ENCODE assay signal across 8 mouse cellular contexts in genomic region chr6:113342297-113342696, GRCm38 (mm10). TPM values are rescaled to one million over a fixed set of nuclear protein-coding genes. Genes with fewer than 3 reads are reported as not detected.
DNase-seq lines count a peak whose midpoint lies in the region; ATAC-seq and TF ChIP-seq lines count a peak whose summit lies in the region.

No protein-coding gene starts in this region.

- TF ChIP-seq CTCF in forebrain, postnatal 0 days (IDR thresholded peaks at IDR 0.05; ENCODE audit: low read depth), result no peak
- no peak for TF ChIP-seq CTCF in liver, postnatal 0 days (IDR thresholded peaks at IDR 0.05; ENCODE audit: low read depth)

- no peaks in the 10 kb centered on the region for H3K27me3 ChIP-seq in kidney, embryonic 15.5 days
- no peaks in the 10 kb centered on the region for H3K27me3 ChIP-seq in forebrain, postnatal 0 days (ENCODE audit: insufficient read depth, low read length)
- no peaks in the 10 kb centered on the region for H3K27me3 ChIP-seq in liver, postnatal 0 days (ENCODE audit: insufficient read depth, low read length)

- no peaks in the 10 kb centered on the region for H3K9me3 ChIP-seq in kidney, embryonic 15.5 days (replicated peaks)
- no peaks in the 10 kb centered on the region for H3K9me3 ChIP-seq in forebrain, postnatal 0 days (ENCODE audit: low read length)
- no peaks in the 10 kb centered on the region for H3K9me3 ChIP-seq in liver, postnatal 0 days (ENCODE audit: low read length)

- H3K4me3 ChIP-seq in kidney, embryonic 15.5 days (replicated peaks), result peak overlapping the region; percentile 77
- H3K4me3 ChIP-seq in forebrain, postnatal 0 days (ENCODE audit: low read depth, low read length), result peak overlapping the region; percentile 55; the same call in 1 of the 2 replicates
- no peak overlapping the region for H3K4me3 ChIP-seq in liver, postnatal 0 days (ENCODE audit: low read depth, low read length)

- DNase-seq in kidney, postnatal 25 days, result no peak
- peak; percentile 33 for DNase-seq in forebrain, postnatal 0 days
- DNase-seq in liver, postnatal 0 days, result no peak
- no peak for DNase-seq in Muller cell, postnatal 12 days (ENCODE audit: inconsistent ontology term)
- DNase-seq in urinary bladder, adult 2 months (ENCODE audit: low spot score), result no peak

- ATAC-seq in kidney, embryonic 15.5 days (replicated peaks; ENCODE audit: low FRiP score), result peak; percentile 26; the same call in 1 of the 2 replicates
- 0 out of 2 replicates have a peak, but pooled peaks have one; percentile 19 for ATAC-seq in common myeloid progenitor, adult 5-6 weeks (replicated peaks; ENCODE audit: low read depth, poor library complexity, severe bottlenecking)
- ATAC-seq in forebrain, postnatal 0 days, result peak; percentile 49
- no peak for ATAC-seq in liver, postnatal 0 days
- no peak for ATAC-seq in CD4-positive, CD25-positive, alpha-beta regulatory T cell, adult 4 months

- peaks cover 34% of the 10 kb centered on the region for H3K4me1 ChIP-seq in kidney, embryonic 15.5 days
- peaks cover 22% of the 10 kb centered on the region; the same call in 1 of the 2 replicates for H3K4me1 ChIP-seq in forebrain, postnatal 0 days (ENCODE audit: insufficient read depth)
- H3K4me1 ChIP-seq in liver, postnatal 0 days (ENCODE audit: insufficient read depth), result peaks cover 21% of the 10 kb centered on the region

- TF ChIP-seq EP300 in liver, postnatal 0 days (IDR thresholded peaks at IDR 0.05; ENCODE audit: low read depth), result no peak

- peaks cover 39% of the 10 kb centered on the region for H3K36me3 ChIP-seq in kidney, embryonic 15.5 days
- peaks cover 24% of the 10 kb centered on the region for H3K36me3 ChIP-seq in forebrain, postnatal 0 days (ENCODE audit: insufficient read depth)
- H3K36me3 ChIP-seq in liver, postnatal 0 days (replicated peaks; ENCODE audit: insufficient read depth, low read length), result 0 out of 2 replicates have a peak, but pooled peaks cover 5% of the 10 kb centered on the region

- peak overlapping the region; percentile 21; the same call in 1 of the 2 replicates for H3K9ac ChIP-seq in kidney, embryonic 15.5 days
- H3K9ac ChIP-seq in forebrain, postnatal 0 days, result peak overlapping the region; percentile 25; the same call in 1 of the 2 replicates
- no peak overlapping the region for H3K9ac ChIP-seq in liver, postnatal 0 days (replicated peaks)

- H3K27ac ChIP-seq in kidney, embryonic 15.5 days, result peak overlapping the region; percentile 80
- H3K27ac ChIP-seq in forebrain, postnatal 0 days (ENCODE audit: low read depth, low read length), result peak overlapping the region; percentile 66
- H3K27ac ChIP-seq in liver, postnatal 0 days (ENCODE audit: low read depth), result no peak overlapping the region

- 19% methylated on average over 4 of the region's 7 CpGs for WGBS in kidney, embryonic 15.5 days
- WGBS in forebrain, postnatal 0 days, result 37% methylated on average over 4 of the region's 7 CpGs
- 60% methylated on average over 5 of the region's 7 CpGs for WGBS in liver, postnatal 0 days (ENCODE audit: insufficient replicate concordance)

- H3K4me2 ChIP-seq in kidney, embryonic 15.5 days, result peak overlapping the region; percentile 90
- H3K4me2 ChIP-seq in forebrain, postnatal 0 days (ENCODE audit: low read depth), result peak overlapping the region; percentile 82
- peak overlapping the region; percentile 34; the same call in 1 of the 2 replicates for H3K4me2 ChIP-seq in liver, postnatal 0 days (ENCODE audit: low read depth, low read length)

RNA-seq across cellular contexts. Expression of gene Camk1, which starts 1.5 kb away (rescaled TPM):
- polyA plus RNA-seq in kidney, embryonic 15.5 days (2015; fragmentation: Nextera tagmentation; extraction: Ambion mirVana), result 103 and 111 TPM in 2 replicates
- 29.9 and 41.3 TPM in 2 replicates for total RNA-seq in common myeloid progenitor, adult 5-6 weeks (2017)
- 119 and 131 TPM in 2 replicates for total RNA-seq in forebrain, postnatal 0 days (2014; rRNA removed)
- polyA plus RNA-seq in forebrain, postnatal 0 days (2015; fragmentation: Nextera tagmentation; extraction: Ambion mirVana), result 107 and 118 TPM in 2 replicates
- 17.9 and 18.1 TPM in 2 replicates for polyA plus RNA-seq in liver, postnatal 0 days (2015; fragmentation: Nextera tagmentation; extraction: Ambion mirVana)
- 1 to 10 TPM; 2.2 to 2.9 TPM for polyA plus RNA-seq in CD4-positive, CD25-positive, alpha-beta regulatory T cell, adult 4 months (2017; shearing (Covaris generic))
- polyA plus RNA-seq in urinary bladder, adult 2 months (2012; rRNA removed), result 71.5 and 80.8 TPM in 2 replicates

RNA-seq across cellular contexts. Expression of gene Ogg1, which starts 15.5 kb away (rescaled TPM):
- polyA plus RNA-seq in kidney, embryonic 15.5 days (2015; fragmentation: Nextera tagmentation; extraction: Ambion mirVana), result 13.8 and 18.7 TPM in 2 replicates
- 10.2 and 11.7 TPM in 2 replicates for total RNA-seq in common myeloid progenitor, adult 5-6 weeks (2017)
- 11.9 and 13.5 TPM in 2 replicates for total RNA-seq in forebrain, postnatal 0 days (2014; rRNA removed)
- polyA plus RNA-seq in forebrain, postnatal 0 days (2015; fragmentation: Nextera tagmentation; extraction: Ambion mirVana), result 10.1 and 10.5 TPM in 2 replicates
- 3.8 and 4.2 TPM in 2 replicates for polyA plus RNA-seq in liver, postnatal 0 days (2015; fragmentation: Nextera tagmentation; extraction: Ambion mirVana)
- polyA plus RNA-seq in CD4-positive, CD25-positive, alpha-beta regulatory T cell, adult 4 months (2017; shearing (Covaris generic)), result 10 to 100 TPM; 15.9 to 26.2 TPM
- 16.3 and 19.1 TPM in 2 replicates for polyA plus RNA-seq in urinary bladder, adult 2 months (2012; rRNA removed)

RNA-seq across cellular contexts. Expression of gene Brpf1, which starts 35.4 kb away (rescaled TPM):
- 19.2 and 20.4 TPM in 2 replicates for polyA plus RNA-seq in kidney, embryonic 15.5 days (2015; fragmentation: Nextera tagmentation; extraction: Ambion mirVana)
- total RNA-seq in common myeloid progenitor, adult 5-6 weeks (2017), result 27.5 and 35.7 TPM in 2 replicates
- 27.5 and 30.7 TPM in 2 replicates for total RNA-seq in forebrain, postnatal 0 days (2014; rRNA removed)
- polyA plus RNA-seq in forebrain, postnatal 0 days (2015; fragmentation: Nextera tagmentation; extraction: Ambion mirVana), result 9.8 and 10.9 TPM in 2 replicates
- 4.1 and 4.8 TPM in 2 replicates for polyA plus RNA-seq in liver, postnatal 0 days (2015; fragmentation: Nextera tagmentation; extraction: Ambion mirVana)
- 10 to 100 TPM; 11.7 to 12.0 TPM for polyA plus RNA-seq in CD4-positive, CD25-positive, alpha-beta regulatory T cell, adult 4 months (2017; shearing (Covaris generic))
- 18.3 and 19.7 TPM in 2 replicates for polyA plus RNA-seq in urinary bladder, adult 2 months (2012; rRNA removed)

RNA-seq across cellular contexts. Expression of gene Tada3, which starts 35.4 kb away (rescaled TPM):
- 56.7 and 62.1 TPM in 2 replicates for polyA plus RNA-seq in kidney, embryonic 15.5 days (2015; fragmentation: Nextera tagmentation; extraction: Ambion mirVana)
- 20.7 and 33.1 TPM in 2 replicates for total RNA-seq in common myeloid progenitor, adult 5-6 weeks (2017)
- total RNA-seq in forebrain, postnatal 0 days (2014; rRNA removed), result 28.5 and 34.7 TPM in 2 replicates
- 69.1 and 84.4 TPM in 2 replicates for polyA plus RNA-seq in forebrain, postnatal 0 days (2015; fragmentation: Nextera tagmentation; extraction: Ambion mirVana)
- polyA plus RNA-seq in liver, postnatal 0 days (2015; fragmentation: Nextera tagmentation; extraction: Ambion mirVana), result 11.1 and 11.9 TPM in 2 replicates
- 10 to 100 TPM; 39.2 to 47.5 TPM for polyA plus RNA-seq in CD4-positive, CD25-positive, alpha-beta regulatory T cell, adult 4 months (2017; shearing (Covaris generic))
- polyA plus RNA-seq in urinary bladder, adult 2 months (2012; rRNA removed), result 36.3 and 38.5 TPM in 2 replicates

RNA-seq across cellular contexts. Expression of gene Arpc4, which starts 35.6 kb away (rescaled TPM):
- polyA plus RNA-seq in kidney, embryonic 15.5 days (2015; fragmentation: Nextera tagmentation; extraction: Ambion mirVana), result 403 and 405 TPM in 2 replicates
- total RNA-seq in common myeloid progenitor, adult 5-6 weeks (2017), result 175 and 193 TPM in 2 replicates
- total RNA-seq in forebrain, postnatal 0 days (2014; rRNA removed), result 219 and 226 TPM in 2 replicates
- polyA plus RNA-seq in forebrain, postnatal 0 days (2015; fragmentation: Nextera tagmentation; extraction: Ambion mirVana), result 564 and 565 TPM in 2 replicates
- polyA plus RNA-seq in liver, postnatal 0 days (2015; fragmentation: Nextera tagmentation; extraction: Ambion mirVana), result 188 and 198 TPM in 2 replicates
- 100 to 1,000 TPM; 574 to 794 TPM for polyA plus RNA-seq in CD4-positive, CD25-positive, alpha-beta regulatory T cell, adult 4 months (2017; shearing (Covaris generic))
- polyA plus RNA-seq in urinary bladder, adult 2 months (2012; rRNA removed), result 116 TPM in 2 replicates

Comparison
In these comparisons a context has a peak if more than half of its experiments do, and no peak if none do; other contexts are left out.
1. ATAC-seq: peak in kidney, embryonic 15.5 days (single experiment), common myeloid progenitor, adult 5-6 weeks (single experiment) and forebrain, postnatal 0 days (single experiment); none in liver, postnatal 0 days (single experiment) and CD4-positive, CD25-positive, alpha-beta regulatory T cell, adult 4 months (single experiment).
2. H3K4me2 ChIP-seq: peak in every context shown above with its lines; median percentile 90 in kidney, embryonic 15.5 days; 82 in forebrain, postnatal 0 days; 34 in liver, postnatal 0 days.